Mouse (Mus musculus): ENCODE measurements around the gene Duox2. TPM values are rescaled to one million over a fixed set of nuclear protein-coding genes. Genes with fewer than 3 reads are reported as not detected.

Duox2 gene
- total and polyA plus RNA-seq, 3 experiments, result not detected

DNA sequence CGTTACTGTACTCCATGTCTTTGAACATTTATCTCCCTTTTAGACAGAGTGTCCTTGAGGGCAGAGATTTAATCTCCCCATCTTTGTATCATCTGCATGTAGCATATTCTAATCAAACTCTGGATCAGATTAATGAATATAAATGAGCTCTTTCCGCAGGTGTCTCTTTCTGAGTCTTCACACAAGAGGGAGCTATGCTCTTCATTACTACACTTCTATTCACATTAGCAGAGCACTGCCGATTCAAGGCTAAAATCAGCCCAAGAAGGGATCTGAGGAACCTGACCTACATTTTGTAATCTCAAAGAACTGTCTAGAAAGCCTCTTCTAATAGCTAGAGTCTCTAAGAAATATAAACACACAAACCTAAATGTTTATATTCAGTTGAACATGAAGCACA, 11.4 kb upstream of the Duox2 start:
- no peak for DNase-seq (ENCODE audit: extremely low read depth)
- Histone ChIP-seq H3K27ac (ENCODE audit: insufficient read depth, low read depth) (no peak overlapping the region), H3K79me2 (replicated peaks; ENCODE audit: control insufficient read depth, extremely low read depth, insufficient read depth, poor library complexity, severe bottlenecking) (no peaks in the 10 kb centered on the region), H3K4me2 (ENCODE audit: insufficient read depth, low read depth, poor library complexity, severe bottlenecking) (no peak overlapping the region), H3K27me3 (replicated peaks) (peaks cover 64% of the 10 kb centered on the region), H3K36me3 (replicated peaks in 1 of 2; ENCODE audit: control insufficient read depth in 1 of 2, insufficient read depth in 1 of 2, low read length in 1 of 2) (no peaks in the 10 kb centered on the region), H3K4me1 (ENCODE audit: control insufficient read depth in 1 of 2, insufficient read depth in 2 of 2) (no peaks in the 10 kb centered on the region), H3K4me3 (replicated peaks in 1 of 3; ENCODE audit: low read depth in 2 of 3, low read length in 2 of 3, poor library complexity in 1 of 3) (no peak overlapping the region), H3K9ac (ENCODE audit: insufficient read depth, low read depth) (no peak overlapping the region), H3K9me3 (replicated peaks; ENCODE audit: low read length) (no peaks in the 10 kb centered on the region)
- TF ChIP-seq MAX (IDR thresholded peaks at IDR 0.05; ENCODE audit: low read length) (no peak), BHLHE40 (IDR thresholded peaks at IDR 0.05; ENCODE audit: low read depth, low read length) (no peak), USF2 (conservative IDR thresholded peaks at IDR 0.05; ENCODE audit: low read depth, low read length) (no peak), ZC3H11A (IDR thresholded peaks at IDR 0.05; ENCODE audit: low read depth, low read length) (no peak), CTCF (conservative IDR thresholded peaks at IDR 0.05 in 1 of 2, IDR thresholded peaks at IDR 0.05 in 1 of 2; ENCODE audit: low read depth in 2 of 2, low read length in 2 of 2) (peak in 1 of 2 experiments; percentile 38; a peak in 2 of 4 replicates), MYC (IDR thresholded peaks at IDR 0.05; ENCODE audit: low read depth, low read length) (no peak), MAZ (IDR thresholded peaks at IDR 0.05; ENCODE audit: low read depth, low read length) (no peak), SMC3 (IDR thresholded peaks at IDR 0.05; ENCODE audit: low read depth, low read length) (peak; percentile 13; the same call in 1 of the 2 replicates), RAD21 (IDR thresholded peaks at IDR 0.05; ENCODE audit: low read depth, low read length) (peak; percentile 10)
- in situ Hi-C loops (cut with MboI; ENCODE audit: low pct_ligation_motif_present, low pct_unique_long_range_greater_than_20kb, low sequenced_read_pairs), result loop anchor here (10.0 kb wide), 1 partner anchor 245 kb away; no protein-coding TSS in a partner anchor
- dilution Hi-C loops (cut with MboI; ENCODE audit: extremely low pct_ligation_motif_present, extremely low pct_unique_long_range_greater_than_20kb, low sequenced_read_pairs), result no loop called here

DNA sequence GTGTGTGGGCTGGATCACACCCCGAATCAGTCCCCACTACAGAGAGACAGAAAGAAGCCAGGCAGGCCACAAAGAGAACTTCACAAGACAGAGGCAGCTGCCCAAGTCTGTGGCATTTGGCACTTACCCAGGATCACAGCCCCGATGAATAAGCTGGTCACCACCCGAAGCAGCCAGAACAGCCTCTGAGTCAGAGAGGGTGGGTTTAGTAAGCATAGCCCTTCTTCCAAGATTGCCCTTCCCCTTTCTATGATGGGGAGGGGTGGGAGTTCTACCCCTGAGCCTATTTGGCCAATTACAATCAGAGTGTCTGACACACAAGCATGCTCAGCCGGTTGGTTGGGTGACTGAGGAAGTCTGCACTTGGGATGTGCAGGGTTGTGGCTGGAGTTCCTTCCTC, 7.9 kb upstream of the Duox2 start:
- dilution Hi-C loops (cut with MboI; ENCODE audit: extremely low pct_ligation_motif_present, extremely low pct_unique_long_range_greater_than_20kb, low sequenced_read_pairs) (no loop called here), in situ Hi-C loops (cut with MboI; ENCODE audit: low pct_ligation_motif_present, low pct_unique_long_range_greater_than_20kb, low sequenced_read_pairs) (loop anchor here (10.0 kb wide), 1 partner anchor 241 kb away; no protein-coding TSS in a partner anchor)
- H3K4me1 ChIP-seq (ENCODE audit: control insufficient read depth in 1 of 2, insufficient read depth in 2 of 2), result no peaks in the 10 kb centered on the region
- H3K27ac ChIP-seq (ENCODE audit: insufficient read depth, low read depth), result no peak overlapping the region
- no peak for DNase-seq (ENCODE audit: extremely low read depth)
- H3K36me3 ChIP-seq (replicated peaks in 1 of 2; ENCODE audit: control insufficient read depth in 1 of 2, insufficient read depth in 1 of 2, low read length in 1 of 2), result no peaks in the 10 kb centered on the region
- no peaks in the 10 kb centered on the region for H3K79me2 ChIP-seq (replicated peaks; ENCODE audit: control insufficient read depth, extremely low read depth, insufficient read depth, poor library complexity, severe bottlenecking)
- H3K4me3 ChIP-seq (replicated peaks in 1 of 3; ENCODE audit: low read depth in 2 of 3, low read length in 2 of 3, poor library complexity in 1 of 3), result no peak overlapping the region
- H3K9me3 ChIP-seq (replicated peaks; ENCODE audit: low read length), result no peaks in the 10 kb centered on the region
- no peak overlapping the region for H3K9ac ChIP-seq (ENCODE audit: insufficient read depth, low read depth)
- TF ChIP-seq MAZ (IDR thresholded peaks at IDR 0.05; ENCODE audit: low read depth, low read length) (no peak), TCF12 (IDR thresholded peaks at IDR 0.05; ENCODE audit: low read depth, low read length) (no peak), TBP (conservative IDR thresholded peaks at IDR 0.05; ENCODE audit: low read depth, low read length) (no peak), CTCF (conservative IDR thresholded peaks at IDR 0.05 in 1 of 2, IDR thresholded peaks at IDR 0.05 in 1 of 2; ENCODE audit: low read depth in 2 of 2, low read length in 2 of 2) (no peak), MXI1 (IDR thresholded peaks at IDR 0.05; ENCODE audit: low read depth, low read length) (no peak), MYC (IDR thresholded peaks at IDR 0.05; ENCODE audit: low read depth, low read length) (no peak), KAT2A (IDR thresholded peaks at IDR 0.05; ENCODE audit: insufficient replicate concordance, low read length) (no peak), USF2 (conservative IDR thresholded peaks at IDR 0.05; ENCODE audit: low read depth, low read length) (no peak), RCOR1 (conservative IDR thresholded peaks at IDR 0.05; ENCODE audit: low read depth, low read length) (no peak), JUND (conservative IDR thresholded peaks at IDR 0.05; ENCODE audit: low read depth, low read length) (no peak), UBTF (IDR thresholded peaks at IDR 0.05; ENCODE audit: low read depth, low read length) (no peak), HCFC1 (IDR thresholded peaks at IDR 0.05; ENCODE audit: low read depth, low read length) (no peak), ZC3H11A (IDR thresholded peaks at IDR 0.05; ENCODE audit: low read depth, low read length) (no peak), USF1 (IDR thresholded peaks at IDR 0.05; ENCODE audit: low read depth, low read length) (no peak), CHD1 (IDR thresholded peaks at IDR 0.05; ENCODE audit: low read depth, low read length) (no peak)
- peaks cover 59% of the 10 kb centered on the region for H3K27me3 ChIP-seq (replicated peaks)
- no peak overlapping the region for H3K4me2 ChIP-seq (ENCODE audit: insufficient read depth, low read depth, poor library complexity, severe bottlenecking)

Data from CH12.LX (cell line).